In genomic region chr5:105484891-105485290, GRCm38 (mm10) we compare ENCODE assay signal across 15 mouse cellular contexts.
"Had no signal": no experiment of that assay in that cellular context is flagged by ENCODE, and none has a peak within 500 bp of the region (broad histone marks: within the 10 kb centered on the region; RNA-seq: fewer than 3 reads in every experiment).

No protein-coding gene starts in this region.

- H3K4me1 ChIP-seq: kidney, embryonic 15.5 days; liver, embryonic 13.5 days; midbrain, embryonic 10.5 days; midbrain, embryonic 13.5 days; neural tube, embryonic 12.5 days; neural tube, embryonic 15.5 days had no signal

- H3K27me3 ChIP-seq: kidney, embryonic 15.5 days; liver, embryonic 13.5 days; midbrain, embryonic 13.5 days; neural tube, embryonic 12.5 days; neural tube, embryonic 15.5 days had no signal

- H3K27ac ChIP-seq: kidney, embryonic 15.5 days; liver, embryonic 13.5 days; midbrain, embryonic 10.5 days; midbrain, embryonic 13.5 days; neural tube, embryonic 12.5 days; neural tube, embryonic 15.5 days had no signal

- DNase-seq: kidney, adult 11 months; kidney, adult 8-10 months; kidney, postnatal 10 days; kidney, postnatal 36 days; liver, embryonic 13.5 days; lung, adult 2 months; lung, postnatal 14 days; lung, postnatal 4 days; thymus, adult 18-20 months; thymus, postnatal 36 days had no signal

- H3K4me3 ChIP-seq: kidney, embryonic 15.5 days; liver, embryonic 13.5 days; midbrain, embryonic 10.5 days; midbrain, embryonic 13.5 days; neural tube, embryonic 12.5 days; neural tube, embryonic 15.5 days had no signal

- H3K9me3 ChIP-seq: liver, embryonic 13.5 days; midbrain, embryonic 13.5 days; neural tube, embryonic 12.5 days; neural tube, embryonic 15.5 days had no signal

- ATAC-seq: midbrain, embryonic 13.5 days had no signal
